Mouse (Mus musculus) midbrain, embryonic 12.5 days (tissue): ENCODE data around the gene Tia1. TPM values are rescaled to one million over a fixed set of nuclear protein-coding genes. Genes with fewer than 3 reads are reported as not detected.

Experiments used
- ATAC-seq: fragments of 200-750 bp; cut with Nextera tagmentation; 2 replicates; pipeline ENCODE4 v1.8.0; 2017; ENCODE audit warnings: low read depth, moderate TSS enrichment, moderate library complexity; ENCODE audit not compliant: low FRiP score
- H3K27ac ChIP-seq: fragments of 300-500 bp; sonication (generic); replicated peaks from 2 replicates; pipeline ENCODE4 v1.5.1; 2016; ENCODE audit warnings: mild to moderate bottlenecking
- H3K27me3 ChIP-seq: fragments of 300-500 bp; sonication (generic); 2 replicates; pipeline ENCODE4 v1.6.1; 2016; ENCODE audit warnings: mild to moderate bottlenecking
- H3K36me3 ChIP-seq: fragments of 300-500 bp; sonication (generic); 2 replicates; pipeline ENCODE4 v1.6.1; 2016
- H3K4me1 ChIP-seq: fragments of 300-500 bp; sonication (generic); 2 replicates; pipeline ENCODE4 v1.6.1; 2016
- H3K4me2 ChIP-seq: fragments of 300-500 bp; sonication (generic); replicated peaks from 2 replicates; pipeline ENCODE4 v1.6.1; 2016; ENCODE audit warnings: mild to moderate bottlenecking, moderate library complexity
- H3K4me3 ChIP-seq: fragments of 300-500 bp; sonication (generic); 2 replicates; pipeline ENCODE4 v1.5.1; 2016; ENCODE audit warnings: mild to moderate bottlenecking
- H3K9ac ChIP-seq: fragments of 300-500 bp; sonication (generic); replicated peaks from 2 replicates; pipeline ENCODE4 v1.6.1; 2016; ENCODE audit warnings: mild to moderate bottlenecking, moderate library complexity
- H3K9me3 ChIP-seq: fragments of 300-500 bp; sonication (generic); 2 replicates; pipeline ENCODE4 v1.6.1; 2016; ENCODE audit warnings: mild to moderate bottlenecking
- WGBS: fragments of 180-500 bp; shearing (Covaris S2); methylation state at CpG from one replicate; pipeline ENCODE4 v1.1.7; 2016; 5-methylcytosine and 5-hydroxymethylcytosine counted together
- polyA plus RNA-seq: library from polyadenylated mRNA; unstranded; fragments of >200 nt; fragmentation: Nextera tagmentation; extraction: Ambion mirVana; gene quantifications from 2 replicates; pipeline ENCODE4 v1.2.1, GENCODE M21; 2016

Gene Tia1
- polyA plus RNA-seq, 1 experiment from 2014 or later, result 356 TPM

DNA sequence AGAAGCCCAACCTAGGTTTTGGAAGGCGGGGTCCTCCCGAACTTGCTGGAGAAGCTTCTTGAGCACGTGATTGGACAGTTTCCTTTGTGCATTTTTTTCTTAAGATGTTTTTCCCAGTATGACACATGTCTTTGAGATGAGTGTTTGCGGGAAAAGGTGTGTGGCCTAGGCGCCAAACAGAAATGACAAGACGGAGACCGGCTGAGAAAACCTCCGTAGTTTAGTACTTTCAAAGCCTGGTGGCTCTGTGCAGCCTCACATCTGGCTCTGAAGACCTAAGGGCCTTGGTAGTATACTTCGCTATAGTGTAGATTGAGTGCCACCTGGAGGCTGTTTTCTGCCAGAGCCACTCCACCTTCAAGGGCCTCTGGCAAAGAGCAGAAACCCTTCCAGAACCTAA is 3.0 kb upstream of the Tia1 start:
- Histone ChIP-seq H3K36me3 (no peaks in the 10 kb centered on the region), H3K9me3 (no peaks in the 10 kb centered on the region), H3K9ac (no peak overlapping the region), H3K27me3 (0 out of 2 replicates have a peak, but pooled peaks cover 4% of the 10 kb centered on the region), H3K4me2 (peak overlapping the region; percentile 25), H3K4me3 (peak overlapping the region; percentile 17; the same call in 1 of the 2 replicates), H3K27ac (no peak overlapping the region), H3K4me1 (peaks cover 8% of the 10 kb centered on the region)
- ATAC-seq, result no peak
- WGBS, result 6% methylated on average over 9 of the region's 9 CpGs

DNA sequence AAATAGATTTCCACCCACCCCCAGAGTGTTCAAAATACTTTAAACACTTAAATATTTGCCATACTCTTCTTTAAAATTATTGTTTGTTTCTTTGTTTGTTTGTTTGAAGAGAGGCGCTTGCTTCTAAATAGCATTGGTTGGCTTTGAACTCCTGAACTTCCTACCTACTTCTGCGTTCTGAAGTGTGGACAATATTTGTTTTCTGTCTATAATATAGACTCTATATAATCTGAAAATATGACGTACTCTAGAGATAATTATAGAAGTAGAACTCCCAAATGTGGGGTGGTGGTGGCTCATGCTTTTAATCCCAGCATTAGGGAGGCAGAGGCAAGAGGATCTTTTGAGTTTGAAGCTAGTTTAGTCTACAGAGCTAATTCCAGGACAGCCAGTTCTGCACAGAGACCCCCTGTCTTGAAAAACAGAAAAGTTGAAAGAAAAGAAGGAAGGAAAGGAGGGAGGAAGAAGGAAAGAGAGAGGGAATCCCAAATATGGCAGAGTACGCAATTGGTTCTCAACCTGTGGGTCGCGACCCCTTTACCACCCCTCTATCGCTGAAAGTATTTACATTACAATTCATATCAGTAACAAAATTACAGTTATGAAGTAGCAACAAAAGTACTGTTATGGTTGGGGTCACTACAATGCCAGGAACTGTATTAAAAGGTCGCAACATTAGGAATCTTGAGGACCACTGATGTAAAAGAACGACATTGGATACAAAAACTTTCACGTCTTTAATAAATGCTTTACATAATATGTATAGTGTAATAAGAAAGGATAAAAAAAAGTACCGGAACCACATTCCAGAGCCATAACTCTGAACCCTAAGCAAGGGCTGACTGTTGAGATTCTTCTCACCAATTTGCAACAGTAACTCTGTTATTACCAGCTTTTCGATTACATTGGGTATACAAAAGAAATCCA is 1.1 kb upstream of the Tia1 start:
- 40% methylated on average over 12 of the region's 12 CpGs for WGBS
- Histone ChIP-seq H3K36me3 (0 out of 2 replicates have a peak, but pooled peaks cover 3% of the 10 kb centered on the region), H3K4me2 (peak overlapping the region; percentile 74), H3K4me1 (peaks cover 13% of the 10 kb centered on the region), H3K9me3 (no peaks in the 10 kb centered on the region), H3K9ac (0 out of 2 replicates have a peak overlapping the region, but pooled peaks have one; percentile 20), H3K4me3 (peak overlapping the region; percentile 87), H3K27me3 (0 out of 2 replicates have a peak, but pooled peaks cover 4% of the 10 kb centered on the region), H3K27ac (no peak overlapping the region)
- no peak for ATAC-seq

DNA sequence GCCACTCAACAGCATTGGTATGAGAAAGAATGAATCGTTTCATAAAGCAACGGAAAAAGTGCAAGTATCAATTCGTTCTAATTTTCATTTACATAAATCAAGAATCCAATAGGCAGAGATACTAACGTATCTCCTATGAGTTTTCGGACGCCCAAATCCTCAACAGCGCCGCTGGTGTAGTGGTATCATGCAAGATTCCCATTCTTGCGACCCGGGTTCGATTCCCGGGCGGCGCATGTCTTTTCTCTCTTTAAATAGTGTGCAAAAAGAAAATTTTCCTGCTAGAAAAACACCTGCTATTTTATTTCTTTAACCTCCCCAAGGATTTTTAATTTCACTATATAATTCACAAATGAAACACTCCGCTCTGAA is 305 bp upstream of the Tia1 start:
- Histone ChIP-seq H3K27me3 (0 out of 2 replicates have a peak, but pooled peaks cover 4% of the 10 kb centered on the region), H3K9ac (0 out of 2 replicates have a peak overlapping the region, but pooled peaks have one; percentile 20), H3K4me3 (peak overlapping the region; percentile 87), H3K4me2 (peak overlapping the region; percentile 74), H3K9me3 (no peaks in the 10 kb centered on the region), H3K4me1 (peaks cover 13% of the 10 kb centered on the region), H3K27ac (peak overlapping the region; percentile 100), H3K36me3 (0 out of 2 replicates have a peak, but pooled peaks cover 6% of the 10 kb centered on the region)
- under 1% methylated on average over 15 of the region's 15 CpGs for WGBS
- ATAC-seq, result peak; percentile 63

DNA sequence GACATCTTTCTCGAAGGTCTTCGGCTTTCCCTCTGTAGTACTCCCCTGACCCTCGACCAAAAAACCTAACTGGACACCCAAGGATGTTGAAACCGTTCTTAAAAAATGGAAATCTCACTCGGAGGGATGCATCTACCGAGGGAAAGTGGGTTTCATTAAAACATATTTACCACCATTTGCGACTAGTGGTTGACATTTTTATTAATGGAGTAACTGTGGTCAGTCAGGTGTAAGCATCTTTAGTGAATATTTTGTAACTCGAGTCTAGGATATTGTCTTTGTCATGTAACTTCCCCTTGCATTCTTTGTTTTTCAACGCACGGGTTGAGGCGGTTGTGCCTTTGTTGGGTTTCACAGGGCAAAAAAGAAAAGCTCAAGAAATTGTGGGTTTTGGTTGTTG is 977 bp downstream of the Tia1 start:
- Histone ChIP-seq H3K27me3 (0 out of 2 replicates have a peak, but pooled peaks cover 4% of the 10 kb centered on the region), H3K4me1 (peaks cover 16% of the 10 kb centered on the region), H3K4me3 (peak overlapping the region; percentile 87), H3K9me3 (no peaks in the 10 kb centered on the region), H3K36me3 (peaks cover 10% of the 10 kb centered on the region; the same call in 1 of the 2 replicates), H3K9ac (peak overlapping the region; percentile 98), H3K27ac (peak overlapping the region; percentile 100), H3K4me2 (peak overlapping the region; percentile 74)
- whole genome bisulfite sequencing, result under 1% methylated on average over 11 of the region's 11 CpGs
- no peak for ATAC-seq

DNA sequence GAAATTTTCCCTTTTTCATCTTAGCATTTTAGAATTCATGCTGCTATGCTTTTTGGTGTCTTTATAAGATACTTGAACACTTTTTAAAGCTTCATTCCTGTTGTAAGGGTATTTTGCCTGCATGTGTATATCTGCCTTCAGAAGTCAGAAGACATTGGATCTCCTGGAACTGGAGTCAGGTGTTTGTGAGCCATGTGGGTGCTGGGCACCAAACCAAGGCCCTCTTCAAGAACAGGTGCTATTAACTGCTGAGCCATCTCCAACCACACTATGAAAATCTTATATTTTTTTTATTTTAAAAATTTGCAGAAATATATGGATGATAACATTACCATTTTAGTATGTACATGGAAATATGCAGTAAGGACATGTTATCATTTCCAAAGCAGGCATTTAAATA is 2.3 kb downstream of the Tia1 start:
- H3K4me3 ChIP-seq, result peak overlapping the region; percentile 30
- H3K9ac ChIP-seq, result peak overlapping the region; percentile 39; the same call in 1 of the 2 replicates
- no peaks in the 10 kb centered on the region for H3K9me3 ChIP-seq
- peak overlapping the region; percentile 74 for H3K4me2 ChIP-seq
- peaks cover 10% of the 10 kb centered on the region; the same call in 1 of the 2 replicates for H3K36me3 ChIP-seq
- ATAC-seq, result no peak
- H3K4me1 ChIP-seq, result peaks cover 13% of the 10 kb centered on the region
- H3K27me3 ChIP-seq, result no peaks in the 10 kb centered on the region
- H3K27ac ChIP-seq, result no peak overlapping the region

DNA sequence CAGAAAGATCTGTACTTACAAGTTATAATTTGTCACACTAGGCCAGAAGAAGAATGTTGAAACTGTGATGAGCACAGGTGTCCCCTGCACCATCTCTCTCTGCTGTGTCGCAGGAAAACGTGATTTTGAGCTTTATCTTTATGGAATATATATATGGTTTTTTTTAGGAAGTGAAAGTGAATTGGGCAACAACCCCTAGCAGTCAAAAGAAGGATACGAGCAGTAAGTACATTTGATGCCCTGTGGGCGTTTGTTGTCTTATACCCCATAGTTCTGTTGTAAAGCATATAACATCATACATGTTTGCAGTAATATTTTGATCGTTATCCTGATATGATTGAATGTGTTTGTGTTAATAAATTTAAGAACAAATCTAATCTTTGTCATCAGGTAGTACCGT is 14.7 kb downstream of the Tia1 start:
- 94% methylated on average over 6 of the region's 6 CpGs for WGBS
- ATAC-seq, result no peak

DNA sequence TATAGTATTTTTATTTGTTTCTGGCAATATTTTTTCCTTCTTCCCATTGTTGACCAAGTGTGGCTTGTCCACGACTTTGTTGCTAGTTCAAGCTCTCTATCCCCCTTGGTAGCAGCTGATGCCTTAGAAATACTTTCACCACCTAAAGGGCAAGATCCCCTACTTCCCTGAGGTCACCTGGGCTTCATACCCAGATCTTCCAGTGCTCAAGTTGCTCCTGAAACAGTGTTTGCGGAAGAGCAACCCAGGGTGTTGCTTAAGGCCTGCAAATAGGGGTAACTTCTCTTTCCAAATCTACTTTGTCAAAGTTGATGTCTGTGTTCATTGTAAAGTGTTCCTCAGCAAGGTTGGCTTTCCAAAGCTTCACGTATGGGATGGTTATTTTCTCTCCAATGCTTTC is 15.2 kb downstream of the Tia1 start:
- no peak for ATAC-seq
- Histone ChIP-seq H3K36me3 (peaks cover 83% of the 10 kb centered on the region), H3K9me3 (no peaks in the 10 kb centered on the region), H3K9ac (no peak overlapping the region), H3K4me1 (no peaks in the 10 kb centered on the region), H3K27ac (no peak overlapping the region), H3K27me3 (no peaks in the 10 kb centered on the region), H3K4me3 (no peak overlapping the region), H3K4me2 (no peak overlapping the region)
- WGBS, result 96% methylated on average over 3 of the region's 3 CpGs

More for the DNA sequence above, 14.7 kb downstream of the Tia1 start:
- no peak overlapping the region for H3K9ac ChIP-seq
- H3K4me3 ChIP-seq, result no peak overlapping the region
- no peak overlapping the region for H3K4me2 ChIP-seq
- no peaks in the 10 kb centered on the region for H3K27me3 ChIP-seq
- no peaks in the 10 kb centered on the region for H3K4me1 ChIP-seq
- peaks cover 84% of the 10 kb centered on the region for H3K36me3 ChIP-seq
- H3K9me3 ChIP-seq, result no peaks in the 10 kb centered on the region
- H3K27ac ChIP-seq, result no peak overlapping the region

DNA sequence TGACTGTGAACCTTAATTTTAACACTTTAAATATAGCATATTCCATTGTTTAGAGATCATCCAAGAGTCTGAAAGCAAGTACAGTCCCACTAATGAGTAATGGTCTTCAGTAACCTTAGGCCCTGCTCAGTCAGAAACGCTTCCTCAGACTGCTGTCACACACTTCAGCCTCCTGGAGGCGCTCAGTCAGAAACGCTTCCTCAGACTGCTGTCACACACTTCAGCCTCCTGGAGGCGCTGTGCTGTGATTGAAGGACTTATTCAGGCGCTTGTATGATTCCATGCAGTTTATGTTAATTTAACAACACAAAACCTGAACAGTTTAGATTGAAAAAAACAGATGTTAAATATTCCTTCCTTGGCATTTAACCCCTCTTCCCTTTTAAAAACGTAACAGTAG is 16.5 kb downstream of the Tia1 start:
- Histone ChIP-seq H3K27me3 (no peaks in the 10 kb centered on the region), H3K4me3 (no peak overlapping the region), H3K4me2 (no peak overlapping the region), H3K9me3 (no peaks in the 10 kb centered on the region), H3K9ac (no peak overlapping the region), H3K4me1 (no peaks in the 10 kb centered on the region), H3K27ac (no peak overlapping the region), H3K36me3 (peaks cover 85% of the 10 kb centered on the region)
- WGBS, result 76% methylated on average over 6 of the region's 6 CpGs
- no peak for ATAC-seq

DNA sequence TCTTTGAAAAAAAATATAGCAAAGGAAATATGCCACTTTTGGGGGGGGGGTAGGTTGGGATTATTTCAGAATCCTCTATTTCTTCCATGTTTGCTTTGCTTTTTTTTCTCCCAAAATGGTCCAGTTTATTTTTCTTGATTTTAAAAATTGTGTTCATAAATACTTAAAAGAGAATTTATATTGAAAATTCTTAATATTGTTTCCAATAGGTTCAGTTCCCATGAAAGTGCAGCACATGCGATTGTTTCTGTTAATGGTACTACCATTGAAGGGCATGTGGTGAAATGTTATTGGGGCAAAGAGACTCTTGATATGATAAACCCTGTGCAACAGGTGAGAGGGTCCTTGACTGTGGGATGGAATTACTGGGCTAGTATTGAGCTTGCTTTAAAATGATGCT is 22.3 kb downstream of the Tia1 start, which contains the start of gene Gm44790:
TSS of gene Gm44790 (plus strand) at position 301 of the 400 bp plus-strand sequence.
- H3K36me3 ChIP-seq, result peaks cover 79% of the 10 kb centered on the region
- H3K9me3 ChIP-seq, result no peaks in the 10 kb centered on the region
- H3K9ac ChIP-seq, result no peak within 1 kb of the TSS
- H3K4me1 ChIP-seq, result no peaks in the 10 kb centered on the region
- no peaks in the 10 kb centered on the region for H3K27me3 ChIP-seq
- 98% methylated on average over 1 of the region's 1 CpGs for WGBS
- H3K27ac ChIP-seq, result no peak within 1 kb of the TSS
- H3K4me2 ChIP-seq, result no peak within 1 kb of the TSS
- ATAC-seq, result no peak
- no peak within 1 kb of the TSS for H3K4me3 ChIP-seq

DNA sequence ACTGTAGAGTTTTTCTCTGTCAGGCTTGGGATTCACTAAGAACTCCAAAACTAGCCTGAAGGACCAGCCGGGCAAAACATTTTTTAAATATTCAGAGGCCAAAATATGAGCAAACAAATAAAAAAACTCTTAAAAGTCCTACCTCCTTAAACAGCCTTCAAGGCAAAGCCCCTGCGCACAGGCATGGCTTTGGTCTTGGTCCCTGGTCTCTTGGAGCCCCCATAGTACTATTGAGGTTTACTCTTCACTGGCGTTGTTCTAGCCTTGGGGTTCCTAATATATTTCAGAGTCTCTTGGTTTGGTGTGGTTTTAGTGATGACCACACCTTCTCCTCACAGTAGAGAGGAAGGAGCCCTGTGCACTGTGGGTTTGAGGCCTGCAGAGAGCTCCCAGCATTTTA is 27.5 kb downstream of the Tia1 start:
- Histone ChIP-seq H3K36me3 (peaks cover 89% of the 10 kb centered on the region), H3K27me3 (no peaks in the 10 kb centered on the region), H3K27ac (no peak overlapping the region), H3K9me3 (no peaks in the 10 kb centered on the region), H3K9ac (no peak overlapping the region), H3K4me1 (no peaks in the 10 kb centered on the region), H3K4me3 (no peak overlapping the region), H3K4me2 (no peak overlapping the region)
- 97% methylated on average over 3 of the region's 3 CpGs for WGBS
- no peak for ATAC-seq

DNA sequence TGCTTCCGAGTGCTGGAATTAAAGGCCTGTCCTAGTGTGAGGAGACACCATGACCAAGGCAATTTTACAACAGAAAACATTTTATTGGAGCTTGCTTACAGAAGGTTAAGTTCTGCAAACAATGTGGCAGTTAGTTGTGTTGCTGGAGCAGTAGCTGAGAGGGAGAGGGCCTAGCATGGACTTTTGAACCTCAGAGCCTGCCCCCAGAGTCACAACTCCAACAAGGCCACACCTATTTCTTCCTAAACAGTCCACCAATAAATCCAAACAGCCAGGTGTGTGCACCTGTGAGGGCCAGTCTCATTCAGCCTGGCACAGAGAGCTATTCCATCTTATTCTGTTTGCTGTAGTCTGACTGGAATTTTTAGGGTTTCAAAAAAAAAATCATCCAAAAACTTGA is 29.7 kb downstream of the Tia1 start:
- H3K36me3 ChIP-seq, result peaks cover 71% of the 10 kb centered on the region
- 90% methylated on average over 1 of the region's 1 CpGs for WGBS
- no peaks in the 10 kb centered on the region for H3K27me3 ChIP-seq
- no peak overlapping the region for H3K4me2 ChIP-seq
- no peak overlapping the region for H3K9ac ChIP-seq
- H3K4me3 ChIP-seq, result no peak overlapping the region
- H3K4me1 ChIP-seq, result 0 out of 2 replicates have a peak, but pooled peaks cover 2% of the 10 kb centered on the region
- no peak for ATAC-seq
- no peak overlapping the region for H3K27ac ChIP-seq
- H3K9me3 ChIP-seq, result no peaks in the 10 kb centered on the region

DNA sequence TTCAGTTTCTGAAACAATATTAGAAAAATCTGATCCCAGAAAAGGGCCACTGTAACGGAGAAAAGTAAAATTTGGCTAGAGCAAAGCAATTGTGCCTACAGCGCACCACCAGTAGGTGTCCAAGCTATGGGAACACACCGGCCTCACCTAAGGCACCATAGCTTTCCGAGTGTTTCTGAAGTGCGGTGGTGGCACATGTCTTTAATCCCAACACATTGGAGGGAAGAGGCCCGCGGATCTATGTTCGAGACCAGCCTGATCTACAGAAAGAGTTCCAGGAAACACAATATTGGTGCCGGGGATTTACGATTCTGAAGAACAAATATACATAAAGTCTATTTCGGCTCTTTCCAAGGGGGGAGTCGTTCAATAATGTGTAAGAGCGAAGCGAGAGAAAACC is 33.7 kb downstream of the Tia1 start:
- WGBS, result 1% methylated on average over 14 of the region's 14 CpGs
- peak overlapping the region; percentile 81 for H3K4me2 ChIP-seq
- peak overlapping the region; percentile 88 for H3K27ac ChIP-seq
- peak; percentile 27; the same call in 1 of the 2 replicates for ATAC-seq
- no peaks in the 10 kb centered on the region for H3K9me3 ChIP-seq
- H3K4me1 ChIP-seq, result peaks cover 9% of the 10 kb centered on the region; the same call in 1 of the 2 replicates
- peak overlapping the region; percentile 85 for H3K4me3 ChIP-seq
- peaks cover 42% of the 10 kb centered on the region for H3K36me3 ChIP-seq
- H3K9ac ChIP-seq, result peak overlapping the region; percentile 76
- no peaks in the 10 kb centered on the region for H3K27me3 ChIP-seq
